Mouse (Mus musculus) mature B cell (primary cell): ENCODE data around the gene Hist1h3c.
"Not testable (repeated sequence)": the region's sequence is repeated elsewhere in the genome, so short reads cannot be mapped to it uniquely, and the experiment has no call there.

Source experiments
- in situ Hi-C: fragments of 300-500 bp; cut with MboI; formaldehyde crosslinking; loops from 2 replicates; pipeline ENCODE4 v1.14.3; 2019

Gene Hist1h3c

DNA sequence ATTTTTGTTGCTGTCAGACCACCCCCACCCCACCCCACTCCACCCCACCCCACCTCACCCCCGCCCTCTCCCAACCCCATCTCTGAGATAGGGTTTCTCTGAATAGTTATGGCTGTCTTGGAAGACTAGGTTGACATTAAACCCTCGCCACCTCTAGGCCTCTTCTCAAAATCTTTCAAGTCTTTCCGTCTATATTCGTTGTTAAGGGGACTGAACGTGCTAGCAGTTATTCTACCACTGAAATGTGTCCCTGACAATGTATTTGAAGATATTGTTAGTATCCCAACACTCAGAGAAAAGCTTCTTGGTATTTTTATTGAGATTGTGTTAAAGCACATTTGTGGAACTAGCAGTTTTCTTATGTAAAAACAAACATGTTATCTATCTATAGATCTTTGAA is 4.5 kb downstream of the Hist1h3c start:
- in situ Hi-C loops: loop anchor here (5.0 to 10.0 kb wide), 4 partner anchors 159 to 1916 kb away; partner anchors contain the start of genes Hist1h1d, Hist1h2ah, Hist1h2bk and Hist1h4d

DNA sequence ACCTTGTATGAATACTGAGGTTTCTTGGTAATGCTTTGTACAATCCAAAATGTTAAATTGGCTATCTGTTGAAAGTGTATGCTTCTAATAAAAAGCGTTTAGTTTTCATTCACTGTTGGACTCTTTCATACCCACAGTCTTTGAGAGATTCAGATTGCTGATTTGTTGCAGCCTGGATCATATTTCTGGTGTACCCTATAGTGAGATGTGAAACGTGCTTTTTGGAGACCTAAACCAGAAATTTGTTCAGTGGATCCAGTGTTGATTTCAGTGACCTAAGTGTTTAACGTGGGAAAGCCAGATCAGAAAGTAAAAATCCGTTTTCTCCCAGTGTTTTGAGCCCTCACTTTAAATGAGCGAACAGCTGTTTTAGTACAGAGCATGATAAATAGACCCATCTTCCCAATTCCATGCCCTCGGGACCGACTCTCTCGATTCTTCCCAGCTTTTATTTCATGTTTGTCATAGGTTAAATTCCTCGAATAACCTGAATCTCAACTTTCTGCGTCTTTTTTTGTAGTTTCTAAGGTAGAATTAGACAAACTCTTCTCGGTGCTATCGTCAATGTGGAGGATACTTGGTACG is 5.1 kb downstream of the Hist1h3c start:
- in situ Hi-C loops: loop anchor here (5.0 to 10.0 kb wide), 4 partner anchors 158 to 1916 kb away; partner anchors contain the start of genes Hist1h1d, Hist1h2ah, Hist1h2bk and Hist1h4d

DNA sequence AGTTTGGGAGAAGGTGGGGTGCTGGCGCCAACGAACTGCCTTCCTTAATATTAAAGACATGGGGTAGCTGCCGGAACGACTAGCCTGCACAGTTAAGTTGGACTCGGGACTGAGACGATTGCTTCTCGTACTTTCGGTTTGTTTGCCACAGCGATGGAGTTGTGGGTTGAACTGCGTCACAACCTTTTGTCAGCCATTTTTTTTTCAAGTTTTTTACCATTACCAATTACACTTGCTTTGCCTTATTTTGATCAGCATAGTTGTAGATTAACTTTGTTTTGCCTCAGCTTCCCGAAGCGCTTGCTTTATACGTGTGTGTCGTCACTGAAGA is 5.5 kb downstream of the Hist1h3c start:
- in situ Hi-C loops: loop anchor here (5.0 to 10.0 kb wide), 5 partner anchors 43 to 1915 kb away; partner anchors contain the start of genes Hist1h1d, Hist1h1t, Hist1h2ah and Hist1h2bk

DNA sequence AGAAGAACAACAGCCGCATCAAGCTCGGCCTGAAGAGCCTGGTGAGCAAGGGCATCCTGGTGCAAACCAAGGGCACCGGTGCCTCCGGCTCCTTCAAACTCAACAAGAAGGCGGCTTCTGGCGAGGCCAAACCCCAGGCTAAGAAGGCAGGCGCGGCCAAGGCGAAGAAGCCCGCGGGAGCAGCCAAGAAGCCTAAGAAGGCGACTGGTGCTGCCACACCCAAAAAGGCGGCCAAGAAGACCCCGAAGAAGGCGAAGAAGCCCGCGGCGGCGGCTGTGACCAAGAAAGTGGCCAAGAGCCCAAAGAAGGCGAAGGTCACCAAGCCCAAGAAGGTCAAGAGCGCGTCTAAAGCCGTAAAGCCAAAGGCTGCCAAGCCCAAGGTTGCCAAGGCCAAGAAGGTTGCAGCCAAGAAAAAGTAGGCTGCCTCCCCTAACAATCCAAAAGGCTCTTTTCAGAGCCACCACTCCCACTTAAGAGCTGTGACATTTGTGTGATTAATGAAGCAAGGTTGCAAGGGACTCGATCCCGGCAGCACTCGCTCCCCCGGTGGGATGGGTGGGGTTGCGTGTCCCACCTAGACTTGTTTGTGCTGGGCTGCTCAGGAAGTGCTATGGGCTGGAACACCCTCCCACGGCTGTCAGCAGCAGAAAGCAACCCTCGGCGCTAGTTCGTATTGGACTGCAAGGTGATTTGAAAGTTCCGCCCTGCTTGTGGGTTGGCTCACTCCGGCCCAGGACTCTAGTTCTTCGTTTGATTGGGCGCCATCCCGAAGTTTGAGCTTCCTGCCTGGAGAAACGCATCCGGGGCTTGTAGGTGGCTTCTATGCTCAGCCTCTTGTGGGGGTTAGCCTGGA is 6.1 kb downstream of the Hist1h3c start:
- in situ Hi-C loops: loop anchor here (5.0 kb wide), 1 partner anchor 42 kb away; the partner anchor contains the start of genes Hist1h1t and Hist1h4c

DNA sequence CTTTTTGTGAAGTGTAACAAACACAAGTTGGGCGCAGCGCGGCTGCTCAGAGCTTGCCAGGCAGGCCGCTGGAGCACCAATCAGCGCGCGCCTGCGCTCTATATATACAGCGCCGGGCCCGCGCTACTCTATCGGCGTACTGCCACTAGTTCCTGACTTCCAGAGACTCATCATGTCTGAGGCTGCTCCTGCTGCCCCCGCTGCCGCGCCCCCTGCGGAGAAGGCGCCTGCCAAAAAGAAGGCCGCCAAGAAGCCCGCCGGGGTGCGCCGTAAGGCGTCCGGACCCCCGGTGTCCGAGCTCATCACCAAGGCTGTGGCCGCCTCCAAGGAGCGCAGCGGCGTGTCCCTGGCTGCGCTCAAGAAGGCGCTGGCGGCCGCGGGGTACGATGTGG is 6.7 kb downstream of the Hist1h3c start, which contains the start of gene Hist1h1c:
TSS of gene Hist1h1c (plus strand) at position 132 of the 392 bp plus-strand sequence.
- in situ Hi-C loops: loop anchor here (5.0 kb wide), 1 partner anchor 41 kb away; the partner anchor contains the start of genes Hist1h1t and Hist1h4c

DNA sequence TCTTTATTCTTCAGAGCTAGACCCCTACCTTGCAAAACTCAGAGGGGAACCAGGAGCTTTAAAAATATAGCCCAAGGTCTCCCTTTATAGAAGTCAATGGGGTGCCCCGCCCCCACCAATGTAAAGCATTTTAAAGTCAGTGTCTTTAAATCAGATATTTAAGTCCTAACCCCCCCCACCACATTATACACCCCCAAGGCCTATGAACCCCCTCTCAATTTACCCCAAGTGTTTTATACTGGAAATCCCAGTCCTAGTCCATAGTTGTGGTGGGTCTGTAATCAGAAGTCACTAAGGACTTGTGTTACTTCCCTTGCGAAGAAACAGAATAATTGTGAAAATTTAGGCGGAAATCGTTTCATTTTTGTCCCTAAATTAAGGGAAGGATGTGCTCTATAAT is 7.4 kb downstream of the Hist1h3c start:
- in situ Hi-C loops: loop anchor here (5.0 kb wide), 1 partner anchor 41 kb away; the partner anchor contains the start of genes Hist1h1t and Hist1h4c

DNA sequence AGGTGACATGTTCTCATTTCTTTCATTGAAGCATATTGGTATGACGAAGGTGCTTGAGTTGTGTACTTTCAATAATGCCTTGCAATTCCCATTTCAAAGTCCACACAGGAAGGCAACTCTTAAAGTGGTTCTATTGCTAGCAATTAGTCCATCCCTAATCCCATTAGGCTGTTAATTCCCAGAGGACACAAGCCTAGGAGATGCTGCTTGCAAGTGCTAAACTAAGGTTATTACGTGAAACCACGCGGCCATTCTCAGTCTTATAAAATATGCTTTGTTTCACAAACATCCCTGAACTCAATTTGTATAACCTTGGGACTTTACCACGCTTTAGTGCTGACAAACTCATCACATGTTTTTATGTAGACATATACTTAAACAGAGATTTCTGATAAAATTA is 8.3 kb downstream of the Hist1h3c start:
- in situ Hi-C loops: loop anchor here (5.0 kb wide), 1 partner anchor 40 kb away; the partner anchor contains the start of genes Hist1h1t and Hist1h4c

DNA sequence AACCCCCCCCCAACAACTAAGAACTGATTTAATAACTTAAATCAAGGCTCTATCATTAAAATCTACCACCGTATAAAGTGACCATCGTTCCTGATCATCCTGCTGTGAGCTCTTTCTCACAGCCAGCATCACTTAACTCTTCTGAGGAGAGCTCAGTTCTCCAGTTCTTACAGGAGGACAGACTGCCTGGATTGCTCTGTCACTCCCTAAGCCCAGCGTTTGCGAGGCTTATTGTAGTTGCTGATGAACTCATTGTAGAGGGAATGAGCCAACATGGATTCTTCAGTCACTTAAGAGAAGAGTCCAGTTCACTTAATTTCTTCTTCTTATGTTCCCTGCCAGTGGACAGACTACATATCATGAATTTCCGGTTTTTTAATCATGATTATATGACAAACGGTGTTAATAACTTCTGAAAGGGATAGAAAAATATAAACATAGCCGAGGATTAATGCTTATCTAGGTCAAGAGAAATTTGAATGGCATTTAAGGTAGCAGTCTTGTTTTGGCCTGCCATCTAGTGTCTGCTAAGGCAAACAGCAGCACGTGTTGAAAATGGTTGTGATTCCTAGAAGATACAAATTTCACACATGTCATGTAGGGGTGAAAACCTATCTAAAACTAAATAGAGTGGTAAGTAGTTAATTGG is 13.1 kb downstream of the Hist1h3c start:
- in situ Hi-C loops: no loop called here

DNA sequence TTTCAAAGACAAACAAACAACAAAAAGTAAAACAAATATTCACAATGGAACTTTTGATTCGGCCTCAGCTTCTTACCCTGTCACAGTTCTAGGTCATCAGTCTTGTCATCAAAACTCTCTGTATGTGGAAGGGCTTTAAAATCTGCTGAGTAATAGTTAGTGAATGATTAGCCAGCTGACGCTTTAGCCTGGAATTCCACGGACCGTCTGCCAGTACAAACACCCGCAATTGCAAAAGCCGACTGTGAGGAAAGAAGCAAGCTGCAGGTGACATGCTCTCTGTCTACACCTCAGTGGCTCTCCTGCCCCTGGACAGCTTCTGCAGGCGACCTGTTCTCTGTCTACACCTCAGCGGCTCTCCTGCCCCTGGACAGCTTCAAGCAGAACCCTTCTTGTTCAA is 14.9 kb downstream of the Hist1h3c start:
- in situ Hi-C loops: no loop called here

DNA sequence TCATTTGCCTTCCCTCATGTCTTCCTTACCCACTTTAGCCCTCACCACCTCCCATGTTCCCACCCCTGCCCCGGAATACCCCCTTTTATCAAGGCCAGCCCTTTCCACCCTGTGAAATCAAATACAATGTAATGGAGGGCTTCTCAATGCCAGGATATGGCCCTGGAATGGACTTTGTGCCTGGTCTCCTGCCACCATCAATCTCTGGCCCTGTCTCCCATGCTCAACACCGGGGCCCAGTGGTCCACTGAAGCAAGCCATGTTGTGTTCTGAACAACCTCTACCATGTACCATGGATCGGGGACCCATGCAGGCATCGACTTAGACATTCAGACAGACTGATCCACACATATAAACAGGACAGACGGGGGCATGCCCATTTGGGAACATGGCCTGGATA is 15.7 kb downstream of the Hist1h3c start:
- in situ Hi-C loops: no loop called here

DNA sequence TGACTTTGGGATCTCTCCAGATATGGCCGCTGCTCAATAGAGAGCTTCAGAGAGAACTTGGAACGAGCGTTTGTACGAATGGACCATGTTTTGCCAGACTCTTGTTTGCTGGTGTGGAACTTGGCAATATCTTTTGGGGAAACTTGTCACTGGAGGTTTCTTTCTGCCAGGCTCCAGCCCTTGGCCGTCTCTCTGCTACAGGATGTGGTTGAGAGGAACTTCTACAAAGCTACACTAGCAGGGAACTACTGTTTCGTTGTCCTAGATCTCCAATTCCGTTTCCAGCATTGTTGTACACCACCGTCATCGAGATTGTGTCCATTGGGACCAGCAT is 16.2 kb downstream of the Hist1h3c start:
- in situ Hi-C loops: no loop called here

DNA sequence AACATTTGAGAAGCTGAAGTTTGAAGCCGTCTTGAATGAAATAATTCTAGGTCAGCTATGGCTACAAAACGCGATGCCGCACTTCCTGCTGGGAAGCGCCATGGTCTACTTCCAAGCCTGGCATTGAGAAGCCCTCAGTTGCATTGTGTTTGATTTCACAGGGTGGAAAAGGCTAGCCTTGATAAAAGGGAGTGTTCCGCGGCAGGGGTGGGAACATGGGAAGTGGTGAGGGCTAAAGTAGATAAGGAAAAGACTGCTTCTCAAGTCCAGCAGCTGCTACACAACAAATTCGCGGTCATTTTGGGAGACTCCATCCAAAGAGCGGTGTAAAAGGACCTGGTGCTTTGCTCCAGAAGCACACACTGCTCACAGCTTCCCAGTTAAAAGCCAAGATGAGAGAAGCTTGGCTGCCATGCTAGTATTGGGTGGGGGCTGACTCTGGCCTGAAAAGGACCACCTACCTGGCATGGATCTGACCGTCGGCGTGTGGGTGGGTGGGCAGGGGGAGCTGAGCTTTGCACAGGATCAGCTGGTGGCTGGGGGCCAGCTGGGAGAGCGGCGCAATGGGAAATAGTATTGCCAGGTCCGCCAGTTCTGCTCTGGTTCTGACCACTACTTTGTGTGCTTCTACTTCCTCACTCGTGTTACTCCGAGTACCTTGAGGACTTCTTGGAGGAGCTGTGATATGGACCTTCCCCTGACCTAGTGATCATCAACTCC is 16.8 kb downstream of the Hist1h3c start:
- in situ Hi-C loops: no loop called here

DNA sequence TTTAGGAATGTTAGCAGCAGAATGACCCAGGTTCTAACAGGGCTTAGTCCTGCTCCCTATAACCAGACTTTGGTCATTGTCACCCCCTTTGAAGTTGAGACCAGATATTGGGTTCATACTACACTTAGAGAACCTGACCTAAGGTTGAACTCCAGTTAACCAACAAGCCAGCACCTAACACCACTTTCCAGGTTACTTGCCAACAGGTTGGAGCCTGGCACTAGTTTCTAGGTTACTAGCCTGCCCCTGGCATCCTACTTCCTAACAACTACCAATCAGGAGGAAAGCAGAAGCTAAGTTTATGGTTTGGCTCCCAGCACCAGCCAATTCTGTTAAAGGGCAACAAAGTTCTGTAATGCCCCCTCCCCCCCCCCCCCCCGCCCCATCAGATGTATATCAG is 20.2 kb downstream of the Hist1h3c start:
- in situ Hi-C loops: no loop called here

DNA sequence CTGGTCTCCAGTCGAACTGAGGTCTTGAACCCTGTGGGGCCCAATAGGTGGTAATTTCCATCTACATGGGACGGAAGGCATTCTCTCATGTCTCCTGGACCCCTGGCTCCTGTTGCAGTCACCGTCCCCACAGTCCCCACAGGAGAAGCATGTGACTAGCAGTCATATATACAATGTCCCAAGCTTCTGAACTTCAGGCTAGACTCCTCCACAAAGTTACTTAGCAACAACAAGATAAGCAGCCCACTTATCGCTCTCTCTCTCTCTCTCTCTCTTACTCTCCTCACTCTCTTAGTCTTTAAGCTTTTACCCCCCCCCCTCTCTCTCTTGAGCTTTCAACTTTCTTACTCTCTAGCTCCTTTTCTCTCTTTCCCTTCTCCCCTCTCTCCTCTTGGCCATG is 21.2 kb downstream of the Hist1h3c start:
- in situ Hi-C loops: no loop called here

DNA sequence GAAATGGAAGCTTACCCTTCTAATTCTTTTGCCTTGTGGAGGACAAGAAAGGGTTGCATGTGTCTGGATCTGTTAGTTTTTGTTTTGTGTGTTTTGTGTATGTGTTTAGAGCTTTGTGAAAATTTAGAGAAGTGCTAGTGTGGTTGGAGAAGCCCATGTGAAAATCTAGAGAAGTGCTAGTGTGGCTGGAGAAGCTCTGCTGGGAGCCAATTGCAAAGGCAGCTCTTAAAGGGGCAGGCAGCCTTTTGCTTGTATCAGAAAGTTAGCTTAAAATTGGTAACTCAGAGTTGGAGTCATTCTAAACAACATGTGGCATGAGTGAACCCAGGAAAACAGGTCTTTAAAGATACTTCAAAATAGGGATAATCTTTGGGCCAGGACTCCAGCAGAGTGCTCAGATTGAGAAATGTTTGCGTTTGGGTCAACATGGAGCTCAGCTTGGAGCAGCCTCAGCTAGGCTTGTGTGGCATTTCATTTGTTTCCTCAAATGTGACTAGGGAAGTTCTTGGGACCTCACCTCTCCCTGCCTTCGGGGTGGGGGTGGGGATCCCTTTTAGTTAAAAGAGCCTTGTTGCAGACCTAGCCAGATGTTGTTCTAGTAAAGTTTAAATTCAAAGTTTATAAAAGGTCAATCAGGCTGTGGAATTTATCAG is 27.7 kb downstream of the Hist1h3c start:
- in situ Hi-C loops: not testable (repeated sequence)

DNA sequence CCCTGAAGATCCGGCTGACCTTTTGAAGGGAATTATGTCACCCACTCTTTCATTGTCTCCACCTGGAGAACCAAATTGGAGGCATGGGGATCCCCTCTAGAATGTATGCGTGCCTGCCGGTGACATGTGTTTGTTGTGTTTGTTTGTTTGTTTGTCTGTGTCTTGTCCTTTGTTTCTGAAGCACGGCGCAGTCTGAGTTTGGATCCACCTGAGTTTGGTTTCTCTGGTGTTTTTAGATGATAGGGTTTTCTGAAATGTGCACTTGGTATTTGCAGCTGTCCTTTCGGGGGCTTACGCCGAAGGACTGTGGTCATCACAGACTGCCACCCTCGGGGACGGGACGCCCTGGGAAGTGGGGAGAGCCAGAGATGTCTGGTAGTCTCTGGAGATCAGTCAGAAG is 28.2 kb downstream of the Hist1h3c start:
- in situ Hi-C loops: no loop called here

DNA sequence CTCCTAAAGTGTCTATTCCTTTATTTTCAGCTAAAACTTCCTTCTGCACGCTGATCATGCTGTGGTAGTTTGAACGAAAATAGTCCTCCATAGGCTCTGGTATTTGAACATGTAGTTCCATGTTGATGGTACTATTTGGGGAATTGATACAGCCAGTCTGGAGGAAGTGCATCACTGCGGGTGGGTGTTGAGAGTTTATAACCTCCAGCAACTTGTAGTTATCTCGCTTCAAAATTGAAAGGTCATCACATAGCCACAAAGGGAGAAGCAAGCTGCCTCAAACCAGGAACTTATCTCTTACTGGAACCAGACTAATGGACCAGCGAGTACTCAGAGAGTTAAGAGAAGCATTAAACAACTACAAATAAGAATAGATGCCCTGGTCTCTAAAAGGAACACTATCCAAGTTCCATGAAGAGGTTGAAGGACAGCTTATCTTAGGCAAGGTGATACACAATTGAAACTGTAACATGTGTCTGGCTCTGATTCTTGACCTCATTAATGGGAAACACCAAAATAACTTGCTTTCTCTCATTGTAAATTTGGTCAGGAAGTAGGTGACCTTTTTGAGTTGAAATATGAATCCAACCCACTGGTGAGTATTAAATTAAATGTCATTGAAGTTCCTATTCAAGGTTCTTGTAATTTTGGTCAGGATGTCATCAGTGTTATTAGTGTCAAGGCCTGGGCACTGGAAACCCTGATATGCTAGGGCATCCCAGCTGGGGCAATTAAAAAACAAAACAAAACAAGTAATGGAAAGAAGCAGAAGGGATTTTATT is 28.9 kb downstream of the Hist1h3c start:
- in situ Hi-C loops: no loop called here

DNA sequence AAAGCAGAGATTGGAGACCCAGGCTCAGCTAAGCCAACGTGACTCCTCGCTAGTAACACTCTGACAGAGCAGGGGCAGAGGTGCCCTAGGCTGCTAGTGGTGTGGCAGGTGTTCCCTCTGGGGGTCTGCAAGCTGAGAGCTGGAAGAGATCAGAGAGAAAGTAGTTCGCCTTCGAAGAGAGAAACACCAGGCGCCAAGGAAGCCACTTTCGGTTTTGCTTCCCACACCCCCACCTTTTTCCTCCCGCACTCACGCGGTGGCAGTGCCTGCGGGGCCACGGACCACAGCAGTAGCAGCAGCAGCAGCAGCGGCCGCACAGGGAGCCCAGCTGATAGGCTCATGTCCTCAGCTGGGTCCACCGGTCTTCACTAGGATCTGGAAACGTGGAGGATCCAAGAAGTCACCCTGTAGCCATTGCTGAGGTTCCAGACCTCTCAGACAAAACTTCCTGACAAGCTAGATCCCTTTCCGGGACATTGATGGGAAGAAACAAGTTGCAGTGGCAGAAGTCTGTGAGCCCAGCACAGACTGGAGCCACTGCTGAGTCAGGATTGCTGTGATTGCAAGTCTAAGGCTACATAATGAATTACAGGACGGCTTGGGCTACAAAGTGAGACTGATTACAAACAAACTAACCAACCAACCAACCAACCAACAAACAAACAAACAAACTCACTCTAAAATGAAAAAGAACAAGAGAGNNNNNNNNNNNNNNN is 34.9 kb downstream of the Hist1h3c start, which contains the start of gene Hfe:
TSS of gene Hfe (minus strand) at position 481 of the 716 bp plus-strand sequence.
- in situ Hi-C loops: no loop called here

DNA sequence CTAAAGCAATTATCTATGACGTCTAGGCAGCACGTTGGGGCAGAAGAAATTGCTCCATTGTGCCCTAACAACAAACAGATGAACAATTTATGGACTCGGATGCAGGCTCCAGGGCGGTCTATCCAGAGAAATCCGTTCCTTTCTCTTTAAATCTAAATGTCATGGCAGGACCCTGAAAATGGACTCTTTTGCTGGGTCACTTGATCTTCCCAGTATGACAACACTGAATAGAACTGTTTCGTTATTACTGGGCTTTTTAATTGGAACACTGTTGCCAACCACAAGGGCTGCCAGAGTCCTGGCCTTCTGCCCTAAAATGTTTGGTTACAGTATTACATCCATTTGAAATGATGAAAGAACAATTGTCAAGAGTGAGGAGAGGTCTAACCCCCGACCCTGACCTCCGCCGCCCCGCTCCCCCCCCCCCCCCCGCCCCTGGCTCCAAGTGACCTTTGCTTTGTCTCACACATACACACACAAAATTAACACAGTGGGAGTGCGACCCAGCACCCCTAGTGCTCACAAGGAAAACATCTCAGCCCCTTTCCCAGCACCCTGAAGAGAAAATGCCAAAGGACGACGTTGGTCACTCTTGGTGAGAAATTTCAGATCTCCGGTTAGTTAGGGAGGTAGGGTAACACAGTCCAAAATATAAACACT is 35.6 kb downstream of the Hist1h3c start:
- in situ Hi-C loops: no loop called here
